Mouse (Mus musculus): ENCODE measurements at regions not wholly inside any gene's neighbourhood (a gene's known extent, or its start where the extent isn't known, plus 50 kb on each side); places are given as distances from the start of the nearest gene placed in this dataset.

DNA sequence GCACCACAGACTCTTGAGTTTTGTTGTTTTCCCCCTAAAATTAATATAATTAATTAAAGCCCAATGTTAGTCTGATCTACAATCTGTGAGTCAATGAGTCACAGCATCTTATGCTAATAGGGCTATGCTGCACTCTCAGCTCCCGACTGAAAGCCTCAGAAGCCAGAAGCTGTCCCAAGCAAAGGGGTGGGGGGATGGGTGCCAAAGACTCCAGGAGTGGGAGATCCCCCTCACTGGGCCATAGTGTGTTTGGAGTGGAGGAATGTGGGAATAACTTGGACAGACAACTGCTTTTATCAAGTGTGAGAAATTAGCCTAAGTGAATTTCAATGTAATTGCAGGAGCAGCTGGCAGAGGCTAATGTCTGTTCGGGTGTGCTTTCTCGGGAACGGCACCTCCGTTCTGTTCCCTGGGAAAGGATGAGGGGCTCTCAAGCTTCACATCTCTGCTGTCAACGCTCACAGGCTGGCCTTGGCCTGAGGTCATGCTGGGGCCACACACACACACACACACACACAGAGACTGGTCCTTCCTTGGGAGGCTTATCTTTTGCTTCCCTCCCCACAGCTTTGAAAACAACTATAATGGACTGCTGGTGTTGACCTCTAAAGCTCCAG lies 124.2 kb upstream of the 1700016C15Rik start:
- WGBS: 59% methylated on average over 6 of the region's 6 CpGs
- no peak for TF ChIP-seq POLR2A (IDR thresholded peaks at IDR 0.05; ENCODE audit: low read depth, low read length)
- no peak for TF ChIP-seq CTCF (IDR thresholded peaks at IDR 0.05; ENCODE audit: extremely low read depth, insufficient read length, insufficient replicate concordance, low read depth, low read length)
- no peak overlapping the region for H3K27ac ChIP-seq (ENCODE audit: insufficient read depth, low read depth, low read length)

DNA sequence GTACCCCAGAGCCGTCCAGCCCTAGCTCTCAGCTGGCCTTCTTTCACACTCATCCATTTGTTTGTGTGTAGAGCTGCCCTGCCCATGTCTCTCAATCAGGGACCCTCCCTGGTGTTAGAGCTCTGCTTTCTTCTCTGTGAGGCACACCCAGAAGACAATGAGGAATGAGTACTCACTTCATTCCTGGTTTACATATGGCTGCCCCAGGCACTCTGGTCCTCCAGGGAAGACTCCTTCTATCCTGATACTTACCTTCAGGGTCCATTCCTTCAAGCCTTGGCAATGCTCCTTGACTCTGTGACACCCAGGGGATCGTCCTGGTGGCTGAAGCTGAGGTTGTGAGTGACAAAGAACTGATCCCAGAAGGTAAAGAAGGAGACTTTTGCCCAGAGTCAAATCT lies 122.0 kb upstream of the 1700016C15Rik start:
- TF ChIP-seq POLR2A (IDR thresholded peaks at IDR 0.05; ENCODE audit: low read depth, low read length) (no peak), CTCF (IDR thresholded peaks at IDR 0.05; ENCODE audit: extremely low read depth, insufficient read length, insufficient replicate concordance, low read depth, low read length) (no peak)
- 57% methylated on average over 2 of the region's 2 CpGs for WGBS
- Histone ChIP-seq H3K27me3 (ENCODE audit: control insufficient read depth, insufficient read depth, low read length) (no peaks in the 10 kb centered on the region), H3K27ac (ENCODE audit: insufficient read depth, low read depth, low read length) (no peak overlapping the region), H3K4me3 (ENCODE audit: low read depth, low read length) (no peak overlapping the region), H3K36me3 (ENCODE audit: control insufficient read depth, insufficient read depth, low read length) (no peaks in the 10 kb centered on the region), H3K4me1 (ENCODE audit: control insufficient read depth, insufficient read depth, insufficient read length, low read length) (no peaks in the 10 kb centered on the region; the same call in 1 of the 2 replicates)

More for the DNA sequence above, 124.2 kb upstream of the 1700016C15Rik start:
- no peaks in the 10 kb centered on the region; the same call in 1 of the 2 replicates for H3K4me1 ChIP-seq (ENCODE audit: control insufficient read depth, insufficient read depth, insufficient read length, low read length)
- H3K4me3 ChIP-seq (ENCODE audit: low read depth, low read length): no peak overlapping the region
- no peaks in the 10 kb centered on the region for H3K27me3 ChIP-seq (ENCODE audit: control insufficient read depth, insufficient read depth, low read length)
- no peaks in the 10 kb centered on the region for H3K36me3 ChIP-seq (ENCODE audit: control insufficient read depth, insufficient read depth, low read length)

- H3K4me1 ChIP-seq (ENCODE audit: control insufficient read depth, insufficient read depth, insufficient read length, low read length): no peaks in the 10 kb centered on the region; the same call in 1 of the 2 replicates
- no peak for TF ChIP-seq POLR2A (IDR thresholded peaks at IDR 0.05; ENCODE audit: low read depth, low read length)
- TF ChIP-seq CTCF (IDR thresholded peaks at IDR 0.05; ENCODE audit: extremely low read depth, insufficient read length, insufficient replicate concordance, low read depth, low read length): no peak
- H3K36me3 ChIP-seq (ENCODE audit: control insufficient read depth, insufficient read depth, low read length): no peaks in the 10 kb centered on the region
- no peak overlapping the region for H3K4me3 ChIP-seq (ENCODE audit: low read depth, low read length)
- WGBS: 80% methylated on average over 18 of the region's 18 CpGs
- H3K27ac ChIP-seq (ENCODE audit: insufficient read depth, low read depth, low read length): no peak overlapping the region
- no peaks in the 10 kb centered on the region for H3K27me3 ChIP-seq (ENCODE audit: control insufficient read depth, insufficient read depth, low read length)
Measured at GRCm38 (mm10) chr1:177608551-177609020, 121.0 kb upstream of the 1700016C15Rik start.

DNA sequence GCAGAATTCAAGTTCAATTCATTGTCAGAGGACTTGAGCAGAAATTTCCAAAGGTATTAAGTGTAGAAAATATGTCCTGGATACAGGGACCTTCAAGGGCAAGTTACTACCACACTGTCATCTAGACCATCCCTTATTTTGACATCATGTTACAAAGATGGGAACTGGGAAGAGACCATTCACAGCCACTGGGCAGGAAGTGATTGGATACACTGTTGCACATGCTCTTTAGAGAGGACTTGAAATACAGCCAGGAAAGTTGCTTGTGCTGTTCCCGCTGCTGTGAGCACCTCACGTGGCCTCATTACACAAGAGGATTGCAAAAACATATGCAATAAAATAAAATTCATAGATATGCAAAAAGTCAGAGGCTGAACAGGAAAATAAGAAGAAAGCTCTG lies 120.4 kb upstream of the 1700016C15Rik start:
- H3K36me3 ChIP-seq (ENCODE audit: control insufficient read depth, insufficient read depth, low read length): no peaks in the 10 kb centered on the region
- no peak overlapping the region for H3K4me3 ChIP-seq (ENCODE audit: low read depth, low read length)
- no peak for TF ChIP-seq CTCF (IDR thresholded peaks at IDR 0.05; ENCODE audit: extremely low read depth, insufficient read length, insufficient replicate concordance, low read depth, low read length)
- no peak for TF ChIP-seq POLR2A (IDR thresholded peaks at IDR 0.05; ENCODE audit: low read depth, low read length)
- 29% methylated on average over 2 of the region's 2 CpGs for WGBS
- no peak overlapping the region for H3K27ac ChIP-seq (ENCODE audit: insufficient read depth, low read depth, low read length)
- H3K27me3 ChIP-seq (ENCODE audit: control insufficient read depth, insufficient read depth, low read length): no peaks in the 10 kb centered on the region
- H3K4me1 ChIP-seq (ENCODE audit: control insufficient read depth, insufficient read depth, insufficient read length, low read length): no peaks in the 10 kb centered on the region; the same call in 1 of the 2 replicates

- no peak for TF ChIP-seq CTCF (IDR thresholded peaks at IDR 0.05; ENCODE audit: extremely low read depth, insufficient read length, insufficient replicate concordance, low read depth, low read length)
- no peaks in the 10 kb centered on the region for H3K27me3 ChIP-seq (ENCODE audit: control insufficient read depth, insufficient read depth, low read length)
- H3K27ac ChIP-seq (ENCODE audit: insufficient read depth, low read depth, low read length): no peak overlapping the region
- H3K4me3 ChIP-seq (ENCODE audit: low read depth, low read length): no peak overlapping the region
- no peaks in the 10 kb centered on the region; the same call in 1 of the 2 replicates for H3K4me1 ChIP-seq (ENCODE audit: control insufficient read depth, insufficient read depth, insufficient read length, low read length)
- WGBS: 67% methylated on average over 5 of the region's 5 CpGs
- H3K36me3 ChIP-seq (ENCODE audit: control insufficient read depth, insufficient read depth, low read length): no peaks in the 10 kb centered on the region
Measured at GRCm38 (mm10) chr1:177609683-177610082, 119.9 kb upstream of the 1700016C15Rik start.

DNA sequence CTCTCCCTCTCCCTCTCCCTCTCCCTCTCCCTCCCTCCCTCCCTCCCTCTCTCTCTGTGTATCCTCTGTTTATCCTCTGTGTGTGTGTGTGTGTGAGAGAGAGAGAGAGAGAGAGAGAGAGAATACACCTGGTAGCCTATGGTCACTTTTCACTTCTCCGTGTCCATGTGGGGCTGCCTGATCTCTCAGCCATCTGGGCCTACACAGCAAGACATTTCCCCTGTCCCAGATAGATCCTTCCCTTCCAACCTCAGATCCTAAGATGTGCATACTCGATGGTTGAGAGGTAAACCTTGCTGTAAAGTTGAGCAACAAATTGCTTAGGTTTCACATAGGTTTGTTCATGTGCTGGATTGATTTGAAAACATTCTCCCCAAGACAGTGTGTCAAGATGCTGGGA lies 119.5 kb upstream of the 1700016C15Rik start:
- H3K4me3 ChIP-seq (ENCODE audit: low read depth, low read length): no peak overlapping the region
- WGBS: 61% methylated on average over 2 of the region's 2 CpGs
- TF ChIP-seq CTCF (IDR thresholded peaks at IDR 0.05; ENCODE audit: extremely low read depth, insufficient read length, insufficient replicate concordance, low read depth, low read length) (no peak), POLR2A (IDR thresholded peaks at IDR 0.05; ENCODE audit: low read depth, low read length) (no peak)
- H3K27ac ChIP-seq (ENCODE audit: insufficient read depth, low read depth, low read length): no peak overlapping the region
- no peaks in the 10 kb centered on the region; the same call in 1 of the 2 replicates for H3K4me1 ChIP-seq (ENCODE audit: control insufficient read depth, insufficient read depth, insufficient read length, low read length)
- no peaks in the 10 kb centered on the region for H3K36me3 ChIP-seq (ENCODE audit: control insufficient read depth, insufficient read depth, low read length)
- H3K27me3 ChIP-seq (ENCODE audit: control insufficient read depth, insufficient read depth, low read length): no peaks in the 10 kb centered on the region

- WGBS: 71% methylated on average over 7 of the region's 7 CpGs
- Histone ChIP-seq H3K27ac (ENCODE audit: insufficient read depth, low read depth, low read length) (no peak overlapping the region), H3K27me3 (ENCODE audit: control insufficient read depth, insufficient read depth, low read length) (no peaks in the 10 kb centered on the region), H3K4me1 (ENCODE audit: control insufficient read depth, insufficient read depth, insufficient read length, low read length) (no peaks in the 10 kb centered on the region), H3K36me3 (ENCODE audit: control insufficient read depth, insufficient read depth, low read length) (no peaks in the 10 kb centered on the region), H3K4me3 (ENCODE audit: low read depth, low read length) (no peak overlapping the region)
- TF ChIP-seq CTCF (IDR thresholded peaks at IDR 0.05; ENCODE audit: extremely low read depth, insufficient read length, insufficient replicate concordance, low read depth, low read length) (no peak), POLR2A (IDR thresholded peaks at IDR 0.05; ENCODE audit: low read depth, low read length) (no peak)
Measured at GRCm38 (mm10) chr1:177612546-177612945, 117.1 kb upstream of the 1700016C15Rik start.
